Mouse (Mus musculus) telencephalon, adult 2 months (tissue): ENCODE results near the gene Nrl.

ENCODE experiments used
- DNase-seq: peaks from one replicate; pipeline ENCODE4 v3.0.0-alpha.2; 2011; ENCODE audit warnings: low read depth, low spot score

Gene Nrl

GRCm38 (mm10) chr14:55536116-55536745 lies 11.4 kb upstream of the Nrl start:
- DNase-seq = no peak

- DNase-seq = no peak
Measured at GRCm38 (mm10) chr14:55527940-55528339, 3.2 kb upstream of the Nrl start.

- no peak for DNase-seq
Measured at GRCm38 (mm10) chr14:55526674-55527073, 1.9 kb upstream of the Nrl start.

GRCm38 (mm10) chr14:55524062-55524461 lies 719 bp downstream of the Nrl start:
- DNase-seq = no peak

GRCm38 (mm10) chr14:55520451-55521361 lies 4.1 kb downstream of the Nrl start:
- no peak for DNase-seq

- no peak for DNase-seq
Measured at GRCm38 (mm10) chr14:55519604-55520003, 5.2 kb downstream of the Nrl start.

- peak; percentile 81 for DNase-seq
Measured at GRCm38 (mm10) chr14:55518897-55519296, 5.9 kb downstream of the Nrl start.

GRCm38 (mm10) chr14:55515846-55516245 lies 8.9 kb downstream of the Nrl start:
- no peak for DNase-seq

- no peak for DNase-seq
Measured at GRCm38 (mm10) chr14:55513927-55514326, 10.9 kb downstream of the Nrl start.

- no peak for DNase-seq
Measured at GRCm38 (mm10) chr14:55511037-55511436, 13.7 kb downstream of the Nrl start.

GRCm38 (mm10) chr14:55510125-55510731 lies 14.6 kb downstream of the Nrl start, which contains the start of gene Cpne6:
Gene Cpne6 (plus strand): TSS chr14:55510445.
- DNase-seq = no peak

GRCm38 (mm10) chr14:55509540-55509939 lies 15.2 kb downstream of the Nrl start:
- no peak for DNase-seq

- no peak for DNase-seq
Measured at GRCm38 (mm10) chr14:55507801-55508200, 17.0 kb downstream of the Nrl start.

- no peak for DNase-seq
Measured at GRCm38 (mm10) chr14:55505612-55506011, 19.2 kb downstream of the Nrl start.

- DNase-seq = no peak
Measured at GRCm38 (mm10) chr14:55497449-55497821, 27.3 kb downstream of the Nrl start.

GRCm38 (mm10) chr14:55496761-55497448 lies 27.9 kb downstream of the Nrl start:
- DNase-seq = no peak

- DNase-seq = no peak
Measured at GRCm38 (mm10) chr14:55495509-55496240, 29.1 kb downstream of the Nrl start.

- no peak for DNase-seq
Measured at GRCm38 (mm10) chr14:55492103-55492502, 32.7 kb downstream of the Nrl start.

GRCm38 (mm10) chr14:55491291-55491833 lies 33.4 kb downstream of the Nrl start:
- no peak for DNase-seq

- DNase-seq = no peak
Measured at GRCm38 (mm10) chr14:55490361-55491201, 34.2 kb downstream of the Nrl start, which contains the start of gene Carmil3. Gene Carmil3 (plus strand): TSS chr14:55490651.
